Mouse (Mus musculus): ENCODE measurements around the gene Spef2. TPM values are rescaled to one million over a fixed set of nuclear protein-coding genes. Genes with fewer than 3 reads are reported as not detected.

The Spef2 gene
- polyA plus RNA-seq, 2 experiments: 0.14 TPM; not detected in 1

- no peaks in the 10 kb centered on the region for H3K27me3 ChIP-seq (ENCODE audit: control insufficient read depth, insufficient read depth, low read length)
- no peak overlapping the region for H3K9ac ChIP-seq (ENCODE audit: low read depth, low read length, severe bottlenecking)
- TF ChIP-seq POLR2A (IDR thresholded peaks at IDR 0.05; ENCODE audit: borderline replicate concordance, extremely low read depth, insufficient read depth, insufficient read length): no peak
- WGBS: 49% methylated on average over 4 of the region's 4 CpGs
- H3K36me3 ChIP-seq (ENCODE audit: control insufficient read depth, insufficient read depth, low read length): no peaks in the 10 kb centered on the region
- H3K4me3 ChIP-seq (replicated peaks; ENCODE audit: low read length): no peak overlapping the region
- no peaks in the 10 kb centered on the region for H3K9me3 ChIP-seq (ENCODE audit: control insufficient read depth, low read length)
- ATAC-seq (ENCODE audit: low FRiP score, low read depth) (peak; percentile 82), DNase-seq (ENCODE audit: low spot score) (peak; percentile 48)
- no peak overlapping the region for H3K4me2 ChIP-seq (replicated peaks; ENCODE audit: low read depth, low read length, severe bottlenecking)
- H3K27ac ChIP-seq (replicated peaks; ENCODE audit: low read depth, low read length): no peak overlapping the region
- no peaks in the 10 kb centered on the region; the same call in 1 of the 2 replicates for H3K4me1 ChIP-seq (ENCODE audit: control insufficient read depth, insufficient read depth, low read length)
These were observed 19.7 kb upstream of the Spef2 start for GRCm38 (mm10) chr15:9768184-9768918.

- H3K4me2 ChIP-seq (replicated peaks; ENCODE audit: low read depth, low read length, severe bottlenecking): no peak overlapping the region
- no peak overlapping the region for H3K4me3 ChIP-seq (replicated peaks; ENCODE audit: low read length)
- ATAC-seq (ENCODE audit: low FRiP score, low read depth) (no peak), DNase-seq (ENCODE audit: low spot score) (no peak)
- H3K9me3 ChIP-seq (ENCODE audit: control insufficient read depth, low read length): no peaks in the 10 kb centered on the region
- H3K27ac ChIP-seq (replicated peaks; ENCODE audit: low read depth, low read length): no peak overlapping the region
- H3K36me3 ChIP-seq (ENCODE audit: control insufficient read depth, insufficient read depth, low read length): no peaks in the 10 kb centered on the region
- no peaks in the 10 kb centered on the region for H3K27me3 ChIP-seq (ENCODE audit: control insufficient read depth, insufficient read depth, low read length)
- H3K4me1 ChIP-seq (ENCODE audit: control insufficient read depth, insufficient read depth, low read length): no peaks in the 10 kb centered on the region; the same call in 1 of the 2 replicates
- no peak for TF ChIP-seq POLR2A (IDR thresholded peaks at IDR 0.05; ENCODE audit: borderline replicate concordance, extremely low read depth, insufficient read depth, insufficient read length)
- no peak overlapping the region for H3K9ac ChIP-seq (ENCODE audit: low read depth, low read length, severe bottlenecking)
These were observed 18.4 kb upstream of the Spef2 start for GRCm38 (mm10) chr15:9767034-9767433.

- no peak overlapping the region for H3K9ac ChIP-seq (ENCODE audit: low read depth, low read length, severe bottlenecking)
- no peaks in the 10 kb centered on the region for H3K36me3 ChIP-seq (ENCODE audit: control insufficient read depth, insufficient read depth, low read length)
- no peaks in the 10 kb centered on the region for H3K9me3 ChIP-seq (ENCODE audit: control insufficient read depth, low read length)
- no peak overlapping the region for H3K4me2 ChIP-seq (replicated peaks; ENCODE audit: low read depth, low read length, severe bottlenecking)
- no peak for TF ChIP-seq POLR2A (IDR thresholded peaks at IDR 0.05; ENCODE audit: borderline replicate concordance, extremely low read depth, insufficient read depth, insufficient read length)
- no peaks in the 10 kb centered on the region for H3K4me1 ChIP-seq (ENCODE audit: control insufficient read depth, insufficient read depth, low read length)
- DNase-seq (ENCODE audit: low spot score) (no peak), ATAC-seq (ENCODE audit: low FRiP score, low read depth) (no peak)
- H3K27ac ChIP-seq (replicated peaks; ENCODE audit: low read depth, low read length): no peak overlapping the region
- 76% methylated on average over 3 of the region's 3 CpGs for WGBS
- H3K27me3 ChIP-seq (ENCODE audit: control insufficient read depth, insufficient read depth, low read length): no peaks in the 10 kb centered on the region
- no peak overlapping the region for H3K4me3 ChIP-seq (replicated peaks; ENCODE audit: low read length)
These were observed 2.3 kb upstream of the Spef2 start for GRCm38 (mm10) chr15:9750966-9751365.

GRCm38 (mm10) chr15:9747410-9748104, 1.1 kb downstream of the Spef2 start:
- Histone ChIP-seq H3K9me3 (ENCODE audit: control insufficient read depth, low read length) (no peaks in the 10 kb centered on the region), H3K36me3 (ENCODE audit: control insufficient read depth, insufficient read depth, low read length) (no peaks in the 10 kb centered on the region), H3K4me2 (replicated peaks; ENCODE audit: low read depth, low read length, severe bottlenecking) (no peak overlapping the region), H3K9ac (ENCODE audit: low read depth, low read length, severe bottlenecking) (no peak overlapping the region), H3K27ac (replicated peaks; ENCODE audit: low read depth, low read length) (no peak overlapping the region), H3K4me1 (ENCODE audit: control insufficient read depth, insufficient read depth, low read length) (no peaks in the 10 kb centered on the region), H3K4me3 (replicated peaks; ENCODE audit: low read length) (no peak overlapping the region), H3K27me3 (ENCODE audit: control insufficient read depth, insufficient read depth, low read length) (no peaks in the 10 kb centered on the region)
- 47% methylated on average over 5 of the region's 5 CpGs for WGBS
- no peak for DNase-seq (ENCODE audit: low spot score)
- no peak for TF ChIP-seq POLR2A (IDR thresholded peaks at IDR 0.05; ENCODE audit: borderline replicate concordance, extremely low read depth, insufficient read depth, insufficient read length)
- no peak for ATAC-seq (ENCODE audit: low FRiP score, low read depth)

GRCm38 (mm10) chr15:9742172-9742571, 6.5 kb downstream of the Spef2 start:
- no peak overlapping the region for H3K4me3 ChIP-seq (replicated peaks; ENCODE audit: low read length)
- no peaks in the 10 kb centered on the region for H3K9me3 ChIP-seq (ENCODE audit: control insufficient read depth, low read length)
- 89% methylated on average over 3 of the region's 3 CpGs for WGBS
- TF ChIP-seq POLR2A (IDR thresholded peaks at IDR 0.05; ENCODE audit: borderline replicate concordance, extremely low read depth, insufficient read depth, insufficient read length): no peak
- H3K4me2 ChIP-seq (replicated peaks; ENCODE audit: low read depth, low read length, severe bottlenecking): no peak overlapping the region
- no peaks in the 10 kb centered on the region for H3K4me1 ChIP-seq (ENCODE audit: control insufficient read depth, insufficient read depth, low read length)
- DNase-seq (ENCODE audit: low spot score) (no peak), ATAC-seq (ENCODE audit: low FRiP score, low read depth) (no peak)
- no peaks in the 10 kb centered on the region for H3K36me3 ChIP-seq (ENCODE audit: control insufficient read depth, insufficient read depth, low read length)
- no peaks in the 10 kb centered on the region for H3K27me3 ChIP-seq (ENCODE audit: control insufficient read depth, insufficient read depth, low read length)
- no peak overlapping the region for H3K27ac ChIP-seq (replicated peaks; ENCODE audit: low read depth, low read length)
- no peak overlapping the region for H3K9ac ChIP-seq (ENCODE audit: low read depth, low read length, severe bottlenecking)
